In genomic region chr15:91018161-91018860, GRCm38 (mm10) we compare ENCODE assay signal across 10 mouse cellular contexts. TPM values are rescaled to one million over a fixed set of nuclear protein-coding genes. Genes with fewer than 3 reads are reported as not detected.
DNase-seq lines count a peak whose midpoint lies in the region; ATAC-seq lines count a peak whose summit lies in the region.
"Had no signal": no experiment of that assay in that cellular context is flagged by ENCODE, and none has a peak within 500 bp of the region (broad histone marks: within the 10 kb centered on the region; RNA-seq: fewer than 3 reads in every experiment).

No protein-coding gene starts in this region.

- H3K9me3 ChIP-seq in hindbrain, embryonic 12.5 days (replicated peaks) = no peaks in the 10 kb centered on the region
- H3K9me3 ChIP-seq in midbrain, embryonic 14.5 days (ENCODE audit: control insufficient read depth, low read length) = no peaks in the 10 kb centered on the region

- DNase-seq in Muller cell, postnatal 12 days (ENCODE audit: inconsistent ontology term) = peak; percentile 85
- peak; percentile 87 for DNase-seq in embryo, embryonic 10.5 days (ENCODE audit: low spot score)
- peak; percentile 88 for DNase-seq in midbrain, embryonic 14.5 days
- no peak for DNase-seq in heart, adult 8-10 months (ENCODE audit: low spot score)
- DNase-seq in testis, postnatal 14 days (ENCODE audit: low spot score) = no peak

- H3K4me1 ChIP-seq in hindbrain, embryonic 12.5 days = peaks cover 37% of the 10 kb centered on the region
- H3K4me1 ChIP-seq in midbrain, embryonic 14.5 days (ENCODE audit: control insufficient read depth, insufficient read depth, low read length) = peaks cover 58% of the 10 kb centered on the region

- H3K4me3 ChIP-seq in hindbrain, embryonic 12.5 days = no peak overlapping the region
- no peak overlapping the region for H3K4me3 ChIP-seq in midbrain, embryonic 14.5 days (replicated peaks; ENCODE audit: low read depth, low read length)
- H3K4me3 ChIP-seq: erythroblast, embryonic 14.5 days had no signal

- H3K9ac ChIP-seq in hindbrain, embryonic 12.5 days = no peak overlapping the region; the same call in 1 of the 2 replicates
- H3K9ac ChIP-seq in midbrain, embryonic 14.5 days (replicated peaks; ENCODE audit: low read length) = no peak overlapping the region
- H3K9ac ChIP-seq: lung, embryonic 14.5 days had no signal

- peak overlapping the region; percentile 45 for H3K4me2 ChIP-seq in hindbrain, embryonic 12.5 days (replicated peaks)
- H3K4me2 ChIP-seq in midbrain, embryonic 14.5 days (ENCODE audit: low read length) = peak overlapping the region; percentile 59
- H3K4me2 ChIP-seq: lung, embryonic 14.5 days had no signal

- H3K27ac ChIP-seq in hindbrain, embryonic 12.5 days = peak overlapping the region; percentile 96
- H3K27ac ChIP-seq in midbrain, embryonic 14.5 days (replicated peaks; ENCODE audit: low read depth, low read length) = peak overlapping the region; percentile 98

- no peaks in the 10 kb centered on the region for H3K27me3 ChIP-seq in hindbrain, embryonic 12.5 days
- no peaks in the 10 kb centered on the region for H3K27me3 ChIP-seq in midbrain, embryonic 14.5 days (ENCODE audit: control insufficient read depth, insufficient read depth, low read length)
- H3K27me3 ChIP-seq: Patski had no signal

- WGBS in hindbrain, embryonic 12.5 days = 8% methylated on average over 9 of the region's 9 CpGs
- WGBS in midbrain, embryonic 14.5 days = 2% methylated on average over 9 of the region's 9 CpGs

- peak; percentile 81 for ATAC-seq in hindbrain, embryonic 12.5 days (ENCODE audit: low FRiP score)
- peak; percentile 71 for ATAC-seq in midbrain, embryonic 14.5 days (ENCODE audit: low FRiP score, low TSS enrichment)
- no peak for ATAC-seq in megakaryocyte, adult 5-6 weeks (ENCODE audit: poor library complexity, severe bottlenecking)

- no peaks in the 10 kb centered on the region for H3K36me3 ChIP-seq in hindbrain, embryonic 12.5 days
- H3K36me3 ChIP-seq in midbrain, embryonic 14.5 days (ENCODE audit: control insufficient read depth, insufficient read depth, low read length) = no peaks in the 10 kb centered on the region

RNA-seq across cellular contexts. Expression of gene Kif21a, which starts 31.4 kb away (rescaled TPM):
- polyA plus RNA-seq in hindbrain, embryonic 12.5 days (2016; fragmentation: Nextera tagmentation; extraction: Ambion mirVana) = 38.6 and 39.7 TPM in 2 replicates
- 63.4 and 72.2 TPM in 2 replicates for polyA plus RNA-seq in midbrain, embryonic 14.5 days (2014; fragmentation: Nextera tagmentation; extraction: Ambion mirVana)
- total RNA-seq in heart, adult 8-10 months (2022) = 10 to 100 TPM; 20.0 to 21.5 (median 20.7) TPM
- not detected in 2 replicates for total RNA-seq in megakaryocyte, adult 5-6 weeks (2015)
- total RNA-seq in megakaryocyte, adult 5-6 weeks (2017) = not detected in 2 replicates

Comparison
In these comparisons a context has a peak if more than half of its experiments do, and no peak if none do; other contexts are left out.
1. DNase-seq: peak in Muller cell, postnatal 12 days (single experiment), embryo, embryonic 10.5 days (single experiment) and midbrain, embryonic 14.5 days (single experiment); none in heart, adult 8-10 months (single experiment) and testis, postnatal 14 days (single experiment).
2. RNA of gene Kif21a, which starts 31.4 kb away (total RNA-seq): 20.0 to 21.5 TPM in heart, adult 8-10 months; not detected in megakaryocyte, adult 5-6 weeks; every median in the first group is over 10 times any median in the second.